Mouse (Mus musculus) liver (tissue): Measurements from ENCODE around the gene Gorasp1.

Experiments
- DNase-seq: peaks from one replicate; pipeline ENCODE4 v3.0.0-alpha.2; 2020; ENCODE audit warnings: mixed read lengths

The Gorasp1 gene

GRCm38 (mm10) chr9:119925120-119925657 is 12.2 kb downstream of the Gorasp1 start:
- peak; percentile 39 for DNase-seq

- no peak for DNase-seq
Observed at GRCm38 (mm10) chr9:119923462-119923861, 13.9 kb downstream of the Gorasp1 start.

GRCm38 (mm10) chr9:119919858-119920257 is 17.5 kb downstream of the Gorasp1 start:
- DNase-seq = no peak

GRCm38 (mm10) chr9:119913087-119913838 is 24.1 kb downstream of the Gorasp1 start:
- no peak for DNase-seq

DNA sequence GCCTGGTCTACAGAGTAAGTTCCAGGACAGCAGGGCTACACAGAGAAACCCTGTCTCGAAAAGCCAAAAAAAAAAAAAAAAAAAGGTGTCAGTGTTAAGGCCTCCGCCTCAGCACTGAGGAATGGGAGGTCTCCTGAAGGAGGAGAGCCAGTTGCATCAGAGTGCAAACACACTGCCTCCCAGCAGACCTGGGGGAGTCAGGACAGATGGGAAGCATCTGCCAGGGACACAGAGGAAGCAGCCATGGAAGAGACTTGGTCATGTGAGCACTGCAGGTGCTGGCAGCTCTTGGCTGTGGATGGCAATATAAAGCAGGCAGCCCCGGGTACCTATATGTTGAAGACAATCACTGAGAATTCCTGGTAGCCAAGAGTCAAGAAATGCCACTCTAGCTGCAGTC is 27.4 kb downstream of the Gorasp1 start:
- no peak for DNase-seq

DNA sequence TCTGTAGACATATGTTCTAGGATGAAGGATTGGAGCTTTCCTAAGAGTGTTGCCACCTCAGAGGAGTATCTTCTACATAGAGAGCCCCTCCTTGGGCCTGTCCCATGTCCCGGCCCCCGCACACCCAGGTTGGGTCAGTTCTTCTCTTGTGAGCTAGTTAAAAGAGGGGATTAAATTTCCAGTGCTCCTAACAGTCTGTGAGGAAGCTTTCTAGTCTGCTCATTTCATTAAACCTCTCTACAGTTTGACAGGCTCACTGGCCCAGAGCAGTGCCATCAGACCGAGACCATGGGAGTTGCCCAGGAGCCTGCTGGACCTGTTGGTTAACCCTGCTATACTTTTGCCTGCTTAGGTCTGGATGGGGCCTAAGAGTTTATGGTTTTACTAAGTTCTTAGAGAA is 28.7 kb downstream of the Gorasp1 start:
- DNase-seq = no peak

DNA sequence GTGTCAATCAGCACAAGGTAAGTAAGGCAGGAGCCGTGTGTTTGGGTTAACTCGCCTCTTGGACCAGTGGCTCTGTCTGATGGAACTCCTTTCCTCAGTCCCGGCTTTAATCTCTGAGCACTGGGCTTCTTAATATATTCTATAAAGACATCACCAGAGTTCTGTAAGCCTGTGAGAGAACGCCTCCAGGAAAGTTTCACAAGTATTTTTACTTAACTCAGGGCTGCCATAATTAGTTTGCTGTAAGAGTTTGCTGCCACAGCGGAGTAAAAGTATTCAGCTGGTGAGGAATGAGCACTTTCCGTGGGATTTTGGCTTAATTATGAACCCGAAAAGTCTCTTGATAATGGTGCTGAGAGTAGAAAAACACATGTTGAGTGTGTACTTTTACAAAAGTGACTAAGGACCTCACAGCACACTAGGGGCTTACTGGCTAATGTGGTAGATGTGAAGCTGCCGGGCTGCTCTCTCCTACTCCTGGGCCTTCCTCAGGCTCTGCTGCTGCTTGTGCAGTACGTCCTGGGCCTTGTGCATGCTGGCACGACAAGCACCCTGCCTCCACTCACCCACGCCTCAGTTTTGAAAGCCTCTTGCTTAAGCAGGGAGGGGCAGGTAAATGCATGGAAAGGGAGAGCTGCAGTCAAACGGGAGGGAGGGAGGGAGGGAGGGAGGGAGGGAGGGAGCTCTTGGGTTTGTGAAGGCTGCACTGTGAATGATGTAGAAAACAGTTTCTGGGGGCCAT is 34.8 kb downstream of the Gorasp1 start:
- DNase-seq = no peak

- DNase-seq = no peak
Observed at GRCm38 (mm10) chr9:119899446-119899845, 37.9 kb downstream of the Gorasp1 start.

GRCm38 (mm10) chr9:119895040-119895721 is 42.2 kb downstream of the Gorasp1 start:
- DNase-seq = peak; percentile 46

DNA sequence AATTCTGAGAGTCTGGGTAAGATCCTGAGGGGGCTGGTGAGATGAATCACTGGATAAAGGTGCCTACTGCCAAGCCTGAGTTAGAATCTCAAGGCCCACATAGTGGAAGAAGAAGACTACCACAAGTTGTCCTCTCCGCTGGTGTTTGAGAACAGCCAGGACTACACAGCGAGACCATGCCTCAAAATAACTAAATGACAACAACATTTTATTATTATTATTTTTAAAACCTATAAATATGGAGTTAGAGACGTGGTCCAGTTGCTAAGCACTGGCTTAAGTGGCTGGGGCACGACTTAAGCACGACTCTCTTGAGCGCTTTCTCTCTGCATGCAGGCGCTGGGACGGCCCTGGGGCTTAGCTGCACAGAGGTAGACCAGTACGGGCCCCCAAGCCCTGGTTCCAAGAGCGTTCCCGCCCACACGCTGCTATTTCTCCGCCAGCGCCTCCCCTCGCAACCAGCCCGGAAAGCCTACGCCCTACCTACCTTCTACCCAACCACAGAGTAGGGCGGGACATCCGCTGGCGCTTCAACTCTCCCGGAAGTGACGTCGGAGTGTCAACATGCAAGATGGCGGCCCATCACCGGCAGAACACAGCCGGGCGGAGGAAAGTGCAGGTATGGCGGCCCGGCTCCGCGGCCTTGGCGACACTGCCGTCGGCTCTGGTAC is 42.9 kb downstream of the Gorasp1 start, which contains the start of gene Wdr48:
TSS of gene Wdr48 (plus strand) at position 540 of the 671 bp plus-strand sequence.
- DNase-seq = peak; percentile 95

GRCm38 (mm10) chr9:119893881-119894280 is 43.5 kb downstream of the Gorasp1 start:
- DNase-seq = no peak

DNA sequence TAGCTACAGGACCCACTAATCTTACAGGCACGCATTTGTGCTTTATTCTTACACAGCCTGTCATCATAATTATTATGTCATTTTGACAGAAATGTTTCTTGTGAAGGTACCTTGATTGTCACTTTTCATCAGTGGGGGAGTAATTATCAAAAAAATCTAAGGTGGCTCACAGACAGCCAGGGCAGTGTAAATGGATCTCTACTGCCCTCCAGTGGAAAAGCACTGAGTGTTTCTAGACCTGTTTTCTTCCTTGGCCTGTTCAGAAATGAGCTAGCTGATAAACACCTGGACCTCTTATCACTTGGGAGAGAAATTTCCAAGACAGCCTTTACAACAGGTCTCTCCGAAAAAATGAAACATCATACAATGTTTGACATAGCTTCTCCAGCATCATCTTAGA is 46.7 kb downstream of the Gorasp1 start:
- no peak for DNase-seq

- no peak for DNase-seq
Observed at GRCm38 (mm10) chr9:119889446-119889845, 47.9 kb downstream of the Gorasp1 start.

DNA sequence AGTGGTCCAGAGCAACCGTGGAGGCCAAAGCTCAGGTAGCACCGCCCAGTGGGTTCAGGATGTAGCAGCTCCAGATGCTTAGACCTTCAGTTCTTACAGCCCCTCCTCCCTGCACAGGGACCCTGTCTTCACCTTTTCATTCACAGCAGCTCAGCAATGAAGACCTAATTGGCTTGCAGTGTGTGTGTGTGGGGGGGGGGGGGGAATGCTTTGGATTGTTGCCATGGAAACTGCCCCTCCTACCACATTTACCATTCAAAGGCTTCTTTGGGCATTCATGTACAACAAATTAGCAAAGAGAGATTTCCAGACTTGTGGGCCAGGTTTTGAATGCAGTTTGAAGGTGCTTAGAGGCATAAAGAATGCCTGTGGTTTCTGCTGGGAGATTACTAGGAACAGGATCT is 48.5 kb downstream of the Gorasp1 start:
- DNase-seq = no peak

- peak; percentile 29 for DNase-seq
Observed at GRCm38 (mm10) chr9:119887144-119887901, 50.0 kb downstream of the Gorasp1 start.
